In genomic region chr10:104444926-104445325, GRCm38 (mm10) we compare ENCODE assay signal across 24 mouse cellular contexts.
DNase-seq lines count a peak whose midpoint lies in the region; ATAC-seq and TF ChIP-seq lines count a peak whose summit lies in the region.
"Had no signal": no experiment of that assay in that cellular context is flagged by ENCODE, and none has a peak within 500 bp of the region (broad histone marks: within the 10 kb centered on the region; RNA-seq: fewer than 3 reads in every experiment).

No protein-coding gene starts in this region.

- WGBS in limb, embryonic 12.5 days = 58% methylated on average over 4 of the region's 4 CpGs
- 89% methylated on average over 4 of the region's 4 CpGs for WGBS in limb, embryonic 10.5 days
- WGBS in limb, embryonic 14.5 days = 32% methylated on average over 4 of the region's 4 CpGs

- no peaks in the 10 kb centered on the region for H3K27me3 ChIP-seq in limb, embryonic 12.5 days
- H3K27me3 ChIP-seq in limb, embryonic 10.5 days (ENCODE audit: low read depth, poor library complexity, severe bottlenecking) = no peaks in the 10 kb centered on the region
- no peaks in the 10 kb centered on the region for H3K27me3 ChIP-seq in limb, embryonic 14.5 days (ENCODE audit: control insufficient read depth, insufficient read depth, low read length)
- H3K27me3 ChIP-seq: heart, embryonic 13.5 days; hindbrain, embryonic 12.5 days; liver, embryonic 12.5 days; midbrain, embryonic 13.5 days had no signal

- no peak overlapping the region for H3K4me3 ChIP-seq in limb, embryonic 12.5 days (replicated peaks)
- H3K4me3 ChIP-seq in limb, embryonic 10.5 days = no peak overlapping the region
- H3K4me3 ChIP-seq in limb, embryonic 14.5 days (replicated peaks; ENCODE audit: low read length) = no peak overlapping the region
- H3K4me3 ChIP-seq: heart, embryonic 13.5 days; hindbrain, embryonic 12.5 days; liver, embryonic 12.5 days; midbrain, embryonic 13.5 days had no signal

- H3K36me3 ChIP-seq in limb, embryonic 12.5 days = no peaks in the 10 kb centered on the region
- H3K36me3 ChIP-seq in limb, embryonic 10.5 days = no peaks in the 10 kb centered on the region
- H3K36me3 ChIP-seq in limb, embryonic 14.5 days (ENCODE audit: control insufficient read depth, insufficient read depth, low read length) = no peaks in the 10 kb centered on the region
- H3K36me3 ChIP-seq: heart, embryonic 13.5 days; hindbrain, embryonic 12.5 days; liver, embryonic 12.5 days; midbrain, embryonic 13.5 days had no signal

- H3K9me3 ChIP-seq in limb, embryonic 12.5 days = no peaks in the 10 kb centered on the region
- no peaks in the 10 kb centered on the region for H3K9me3 ChIP-seq in limb, embryonic 10.5 days (replicated peaks)
- H3K9me3 ChIP-seq in limb, embryonic 14.5 days (ENCODE audit: control insufficient read depth, low read length) = no peaks in the 10 kb centered on the region
- H3K9me3 ChIP-seq: heart, embryonic 13.5 days; hindbrain, embryonic 12.5 days; liver, embryonic 12.5 days; midbrain, embryonic 13.5 days had no signal

- no peaks in the 10 kb centered on the region for H3K4me1 ChIP-seq in limb, embryonic 12.5 days (replicated peaks)
- no peaks in the 10 kb centered on the region for H3K4me1 ChIP-seq in limb, embryonic 10.5 days
- peaks cover 6% of the 10 kb centered on the region; the same call in 1 of the 2 replicates for H3K4me1 ChIP-seq in limb, embryonic 14.5 days (ENCODE audit: control insufficient read depth, insufficient read depth, low read length)
- H3K4me1 ChIP-seq: heart, embryonic 13.5 days; hindbrain, embryonic 12.5 days; liver, embryonic 12.5 days; midbrain, embryonic 13.5 days had no signal

- 0 out of 2 replicates have a peak overlapping the region, but pooled peaks have one; percentile 17 for H3K27ac ChIP-seq in limb, embryonic 12.5 days
- H3K27ac ChIP-seq in limb, embryonic 10.5 days = no peak overlapping the region
- no peak overlapping the region for H3K27ac ChIP-seq in limb, embryonic 14.5 days (replicated peaks; ENCODE audit: low read depth, low read length)
- H3K27ac ChIP-seq: heart, embryonic 13.5 days; hindbrain, embryonic 12.5 days; liver, embryonic 12.5 days; midbrain, embryonic 13.5 days had no signal

- no peak overlapping the region for H3K9ac ChIP-seq in limb, embryonic 12.5 days (replicated peaks)
- no peak overlapping the region for H3K9ac ChIP-seq in limb, embryonic 14.5 days (ENCODE audit: low read depth, low read length, severe bottlenecking)
- H3K9ac ChIP-seq: heart, embryonic 13.5 days; hindbrain, embryonic 12.5 days; liver, embryonic 12.5 days; midbrain, embryonic 13.5 days had no signal

- ATAC-seq in limb, embryonic 12.5 days (ENCODE audit: insufficient number of reproducible peaks, insufficient read depth, low FRiP score, low TSS enrichment, low read depth) = no peak
- ATAC-seq in limb, embryonic 14.5 days (ENCODE audit: low FRiP score, low read depth) = no peak
- ATAC-seq: activated CD4-positive, CD25-positive, alpha-beta regulatory T cell, adult 4 months; liver, embryonic 12.5 days; midbrain, embryonic 13.5 days had no signal

- DNase-seq in frontal cortex, adult 2 months (ENCODE audit: extremely low spot score in 1 of 2, low spot score in 1 of 2) = peak; percentile 16 to 26
- no peak for DNase-seq in frontal cortex, postnatal 25 days (ENCODE audit: low spot score in 2 of 2)
- no peak for DNase-seq in limb, embryonic 10.5 days (ENCODE audit: low spot score)
- DNase-seq in brain, adult 2 months (ENCODE audit: low read depth, low spot score) = peak; percentile 57
- peak; percentile 12 for DNase-seq in limb, embryonic 14.5 days (ENCODE audit: low spot score)
- DNase-seq in kidney, adult 9 months = no peak
- DNase-seq: adrenal gland, adult 8-10 months; cerebellum, adult 8-10 months; cerebellum, postnatal 36 days; gastrocnemius, postnatal 25 days; heart, adult 18-20 months; kidney, adult 11 months; kidney, postnatal 4 days; lung, adult 18-20 months; lung, postnatal 10 days; retina, postnatal 1 day; right cerebral cortex, postnatal 4 days; thymus, postnatal 4 days had no signal

- H3K4me2 ChIP-seq in limb, embryonic 12.5 days = no peak overlapping the region
- H3K4me2 ChIP-seq in limb, embryonic 14.5 days (replicated peaks; ENCODE audit: low read depth, low read length, severe bottlenecking) = no peak overlapping the region
- H3K4me2 ChIP-seq: heart, embryonic 13.5 days; hindbrain, embryonic 12.5 days; liver, embryonic 12.5 days; midbrain, embryonic 13.5 days had no signal

- TF ChIP-seq POLR2A in limb, embryonic 14.5 days (IDR thresholded peaks at IDR 0.05; ENCODE audit: borderline replicate concordance, extremely low read depth, insufficient read depth, insufficient read length) = no peak

Comparison
In these comparisons a context has a peak if more than half of its experiments do, and no peak if none do; other contexts are left out.
1. DNase-seq: peak in frontal cortex, adult 2 months (2 of 2), brain, adult 2 months (single experiment) and limb, embryonic 14.5 days (single experiment); none in frontal cortex, postnatal 25 days (0 of 2), limb, embryonic 10.5 days (single experiment) and kidney, adult 9 months (single experiment).